Mouse (Mus musculus) lung, adult 2 months (tissue): ENCODE results near the gene Mtf2.

Experiments
- CTCF ChIP-seq: fragments of 200-500 bp; IDR thresholded peaks from 2 replicates; pipeline ENCODE4 v1.5.1; 2011; ENCODE audit warnings: mild to moderate bottlenecking, low read length, control low read depth; ENCODE audit not compliant: insufficient read depth
- POLR2A ChIP-seq: fragments of 200-500 bp; IDR thresholded peaks from 2 replicates; pipeline ENCODE4 v1.6.1; 2011; ENCODE audit warnings: low read depth, mild to moderate bottlenecking, control low read depth, low read length, borderline replicate concordance; ENCODE audit errors: extremely low read depth

DNA sequence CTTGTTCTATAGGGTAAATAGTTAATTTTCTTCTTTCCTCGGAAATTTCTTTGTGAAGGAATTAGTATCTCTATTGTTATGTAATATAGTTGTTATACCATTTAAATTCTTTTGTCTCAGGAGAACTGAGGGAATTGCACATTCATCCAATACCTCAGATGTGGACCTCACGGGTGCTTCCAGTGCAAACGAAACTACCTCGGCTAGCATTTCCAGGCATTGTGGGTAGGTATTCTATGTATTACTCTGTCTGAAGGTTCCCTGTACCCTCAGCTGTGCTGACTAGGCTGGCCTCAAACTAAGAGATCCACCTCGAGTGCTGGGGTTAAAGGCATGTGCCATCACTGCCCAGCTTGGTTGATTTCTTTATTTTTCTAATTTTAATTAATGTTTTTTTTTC is 38.8 kb downstream of the Mtf2 start:
- no peak for TF ChIP-seq CTCF
- no peak for TF ChIP-seq POLR2A
